Mouse (Mus musculus): ENCODE measurements around the gene Lzic. TPM values are rescaled to one million over a fixed set of nuclear protein-coding genes. Genes with fewer than 3 reads are reported as not detected.
"Not testable (repeated sequence)": the region's sequence is repeated elsewhere in the genome, so short reads cannot be mapped to it uniquely, and the experiment has no call there.

Lzic gene
- total and polyA plus RNA-seq, 2 experiments from 2014 or later: 33.5 to 34.8 TPM

DNA sequence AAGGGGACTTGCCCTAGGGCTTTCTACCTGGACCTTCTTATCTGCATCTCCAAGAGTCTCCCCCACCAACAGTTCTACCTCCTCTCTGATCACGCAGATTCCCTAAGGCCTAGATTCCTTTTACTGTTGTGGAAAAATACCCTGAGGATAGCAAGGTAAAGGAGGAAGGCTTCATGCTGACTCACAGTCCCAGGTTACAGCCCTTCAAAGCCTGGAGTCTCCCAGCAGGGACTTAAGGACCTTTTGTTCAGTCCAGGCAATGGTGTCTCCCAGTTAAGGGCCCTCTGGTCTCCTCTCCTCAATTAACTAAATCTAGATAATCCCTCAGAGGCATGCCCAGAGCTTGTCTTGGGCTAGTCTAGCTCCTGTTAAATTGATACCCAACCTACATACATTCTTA lies 38.7 kb upstream of the Lzic start:
- TF ChIP-seq CTCF (IDR thresholded peaks at IDR 0.05; ENCODE audit: low read depth): no peak
- no peak overlapping the region for H3K9ac ChIP-seq (replicated peaks; ENCODE audit: low read length)
- no peak overlapping the region for H3K4me2 ChIP-seq (ENCODE audit: low read depth, low read length)
- no peak for ATAC-seq
- 44% methylated on average over 1 of the region's 1 CpGs for WGBS
- no peaks in the 10 kb centered on the region for H3K27me3 ChIP-seq (ENCODE audit: insufficient read depth, low read length)
- H3K27ac ChIP-seq: peak overlapping the region; percentile 87
- H3K36me3 ChIP-seq (ENCODE audit: insufficient read depth, low read length): no peaks in the 10 kb centered on the region
- DNase-seq (ENCODE audit: low spot score): no peak
- H3K4me3 ChIP-seq (ENCODE audit: low read length): no peak overlapping the region
- no peaks in the 10 kb centered on the region for H3K9me3 ChIP-seq (ENCODE audit: low read length)
- H3K4me1 ChIP-seq (ENCODE audit: insufficient read depth, low read length): peaks cover 10% of the 10 kb centered on the region; the same call in 1 of the 2 replicates

DNA sequence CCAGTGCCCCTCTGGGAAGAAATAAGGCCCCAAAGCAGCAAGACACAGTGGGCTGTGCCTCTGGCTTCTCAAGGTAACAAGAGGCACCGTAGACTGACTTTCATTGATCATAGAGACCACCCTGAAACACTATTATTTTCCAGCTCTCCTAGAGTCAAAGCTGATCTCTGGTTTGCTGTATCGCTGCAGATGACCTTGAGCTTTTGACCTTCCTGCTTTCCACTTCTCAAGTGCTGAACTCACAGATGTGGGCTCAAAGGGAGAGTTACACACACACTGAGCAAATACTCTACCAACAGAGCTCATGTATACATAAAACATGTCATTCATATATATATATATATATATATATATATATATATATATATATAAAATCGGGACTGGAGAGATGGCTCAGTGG lies 34.4 kb upstream of the Lzic start:
- no peak overlapping the region for H3K4me2 ChIP-seq (ENCODE audit: low read depth, low read length)
- H3K27me3 ChIP-seq (ENCODE audit: insufficient read depth, low read length): no peaks in the 10 kb centered on the region
- WGBS: 86% methylated on average over 3 of the region's 3 CpGs
- DNase-seq (ENCODE audit: low spot score): no peak
- TF ChIP-seq CTCF (IDR thresholded peaks at IDR 0.05; ENCODE audit: low read depth): no peak
- no peaks in the 10 kb centered on the region for H3K9me3 ChIP-seq (ENCODE audit: low read length)
- no peaks in the 10 kb centered on the region for H3K36me3 ChIP-seq (ENCODE audit: insufficient read depth, low read length)
- no peak overlapping the region for H3K9ac ChIP-seq (replicated peaks; ENCODE audit: low read length)
- H3K27ac ChIP-seq: no peak overlapping the region
- ATAC-seq: no peak
- H3K4me3 ChIP-seq (ENCODE audit: low read length): no peak overlapping the region
- peaks cover 8% of the 10 kb centered on the region; the same call in 1 of the 2 replicates for H3K4me1 ChIP-seq (ENCODE audit: insufficient read depth, low read length)

DNA sequence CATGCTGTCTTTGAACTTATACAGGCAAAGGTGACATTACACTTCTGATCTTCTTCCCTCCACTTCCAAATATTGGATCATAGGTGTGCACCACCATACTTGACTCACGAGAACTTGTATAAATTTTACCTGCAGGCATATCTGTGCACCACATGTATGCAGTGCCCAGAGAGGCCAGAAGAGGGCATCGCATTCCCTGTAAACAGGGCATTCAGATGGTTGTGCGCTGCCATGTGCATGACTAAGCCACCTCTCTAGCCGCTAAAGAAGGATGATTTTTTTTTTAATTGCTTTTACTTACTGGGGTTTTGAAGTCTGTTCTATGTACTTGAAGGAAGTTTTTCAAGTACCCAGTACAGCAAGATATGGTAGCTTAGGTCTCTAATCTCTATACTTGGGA lies 31.4 kb upstream of the Lzic start:
- 85% methylated on average over 4 of the region's 4 CpGs for WGBS
- peak; percentile 56 for TF ChIP-seq CTCF (IDR thresholded peaks at IDR 0.05; ENCODE audit: low read depth)
- Histone ChIP-seq H3K4me1 (ENCODE audit: insufficient read depth, low read length) (no peaks in the 10 kb centered on the region), H3K27ac (no peak overlapping the region), H3K4me3 (ENCODE audit: low read length) (no peak overlapping the region), H3K4me2 (ENCODE audit: low read depth, low read length) (no peak overlapping the region), H3K27me3 (ENCODE audit: insufficient read depth, low read length) (no peaks in the 10 kb centered on the region), H3K36me3 (ENCODE audit: insufficient read depth, low read length) (no peaks in the 10 kb centered on the region), H3K9ac (replicated peaks; ENCODE audit: low read length) (no peak overlapping the region), H3K9me3 (ENCODE audit: low read length) (no peaks in the 10 kb centered on the region)
- no peak for ATAC-seq
- peak; percentile 32 for DNase-seq (ENCODE audit: low spot score)

DNA sequence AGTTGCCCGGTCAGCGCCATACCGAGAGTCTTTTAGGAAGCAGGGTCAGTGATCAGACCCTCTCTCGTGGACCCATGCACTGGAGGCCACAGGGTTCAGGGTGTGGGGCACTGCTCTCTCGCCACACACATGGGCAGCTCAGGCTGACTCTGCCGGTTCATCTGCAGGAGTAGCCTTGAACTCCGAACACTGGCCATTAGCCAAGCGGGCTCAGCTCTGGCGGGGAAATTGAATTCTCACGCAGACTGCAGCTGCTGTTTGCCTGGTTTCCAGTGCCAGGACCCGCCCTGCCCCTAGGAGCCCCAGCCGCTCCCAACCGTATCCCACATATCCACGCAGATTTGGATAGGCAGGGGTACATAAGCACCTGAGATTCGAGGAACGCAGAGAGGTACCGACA lies 30.8 kb upstream of the Lzic start:
- no peaks in the 10 kb centered on the region for H3K4me1 ChIP-seq (ENCODE audit: insufficient read depth, low read length)
- WGBS: 74% methylated on average over 17 of the region's 17 CpGs
- no peaks in the 10 kb centered on the region for H3K9me3 ChIP-seq (ENCODE audit: low read length)
- DNase-seq (ENCODE audit: low spot score): no peak
- no peaks in the 10 kb centered on the region for H3K36me3 ChIP-seq (ENCODE audit: insufficient read depth, low read length)
- no peaks in the 10 kb centered on the region for H3K27me3 ChIP-seq (ENCODE audit: insufficient read depth, low read length)
- no peak for TF ChIP-seq CTCF (IDR thresholded peaks at IDR 0.05; ENCODE audit: low read depth)
- H3K27ac ChIP-seq: no peak overlapping the region
- H3K4me2 ChIP-seq (ENCODE audit: low read depth, low read length): no peak overlapping the region
- no peak overlapping the region for H3K4me3 ChIP-seq (ENCODE audit: low read length)
- ATAC-seq: no peak
- no peak overlapping the region for H3K9ac ChIP-seq (replicated peaks; ENCODE audit: low read length)

DNA sequence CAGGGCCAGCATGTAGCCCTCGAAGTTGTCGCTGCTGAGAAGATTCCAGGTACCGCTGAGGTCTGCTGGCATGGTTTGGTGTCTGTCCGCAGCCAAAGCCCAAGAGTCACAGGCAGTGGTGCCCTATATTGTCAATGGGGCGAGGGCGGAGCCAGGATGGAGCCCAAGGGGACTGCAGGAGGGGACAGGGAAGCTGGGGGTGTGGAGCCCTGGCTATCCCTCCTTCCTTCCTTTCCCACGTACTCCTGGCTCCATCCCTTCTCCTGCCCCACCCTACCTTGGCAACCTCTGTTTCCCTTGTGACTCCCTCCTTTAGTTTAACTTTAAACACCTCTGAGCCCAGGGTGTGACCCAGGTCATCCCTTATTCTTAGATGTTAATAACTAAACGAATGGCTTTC lies 30.1 kb upstream of the Lzic start, which contains the start of gene Rbp7:
Gene Rbp7, minus strand, starts transcription at position 100 of the 400 bp plus-strand sequence.
- no peak within 1 kb of the TSS for H3K27ac ChIP-seq
- no peak within 1 kb of the TSS for H3K9ac ChIP-seq (replicated peaks; ENCODE audit: low read length)
- DNase-seq (ENCODE audit: low spot score): no peak
- H3K27me3 ChIP-seq (ENCODE audit: insufficient read depth, low read length): no peaks in the 10 kb centered on the region
- H3K36me3 ChIP-seq (ENCODE audit: insufficient read depth, low read length): no peaks in the 10 kb centered on the region
- WGBS: 54% methylated on average over 8 of the region's 8 CpGs
- H3K4me3 ChIP-seq (ENCODE audit: low read length): no peak within 1 kb of the TSS
- no peak for ATAC-seq
- H3K4me2 ChIP-seq (ENCODE audit: low read depth, low read length): no peak within 1 kb of the TSS
- TF ChIP-seq CTCF (IDR thresholded peaks at IDR 0.05; ENCODE audit: low read depth): no peak
- H3K9me3 ChIP-seq (ENCODE audit: low read length): no peaks in the 10 kb centered on the region
- no peaks in the 10 kb centered on the region for H3K4me1 ChIP-seq (ENCODE audit: insufficient read depth, low read length)

DNA sequence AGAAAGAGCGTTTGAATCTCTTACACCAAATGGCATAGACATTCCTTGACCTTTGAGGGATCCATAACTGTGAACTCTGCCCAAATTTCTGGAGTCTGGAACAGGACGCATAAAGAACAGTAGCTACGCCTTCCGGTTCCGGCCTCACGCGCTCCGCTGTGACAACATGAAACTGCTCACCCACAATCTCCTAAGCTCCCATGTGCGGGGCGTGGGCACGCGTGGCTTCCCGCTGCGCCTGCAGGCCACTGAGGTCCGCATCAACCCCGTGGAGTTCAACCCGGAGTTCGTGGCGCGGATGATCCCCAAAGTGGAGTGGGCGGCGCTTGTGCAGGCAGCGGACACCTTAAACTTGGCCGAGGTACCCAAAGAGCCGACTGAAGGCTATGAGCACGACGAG lies 27.9 kb upstream of the Lzic start:
- not testable (repeated sequence) for H3K9me3 ChIP-seq (ENCODE audit: low read length); H3K27me3 ChIP-seq (ENCODE audit: insufficient read depth, low read length); ATAC-seq; H3K36me3 ChIP-seq (ENCODE audit: insufficient read depth, low read length); H3K27ac ChIP-seq; H3K9ac ChIP-seq (replicated peaks; ENCODE audit: low read length); DNase-seq (ENCODE audit: low spot score); H3K4me2 ChIP-seq (ENCODE audit: low read depth, low read length); H3K4me1 ChIP-seq (ENCODE audit: insufficient read depth, low read length); H3K4me3 ChIP-seq (ENCODE audit: low read length)
- 89% methylated on average over 25 of the region's 27 CpGs for WGBS

DNA sequence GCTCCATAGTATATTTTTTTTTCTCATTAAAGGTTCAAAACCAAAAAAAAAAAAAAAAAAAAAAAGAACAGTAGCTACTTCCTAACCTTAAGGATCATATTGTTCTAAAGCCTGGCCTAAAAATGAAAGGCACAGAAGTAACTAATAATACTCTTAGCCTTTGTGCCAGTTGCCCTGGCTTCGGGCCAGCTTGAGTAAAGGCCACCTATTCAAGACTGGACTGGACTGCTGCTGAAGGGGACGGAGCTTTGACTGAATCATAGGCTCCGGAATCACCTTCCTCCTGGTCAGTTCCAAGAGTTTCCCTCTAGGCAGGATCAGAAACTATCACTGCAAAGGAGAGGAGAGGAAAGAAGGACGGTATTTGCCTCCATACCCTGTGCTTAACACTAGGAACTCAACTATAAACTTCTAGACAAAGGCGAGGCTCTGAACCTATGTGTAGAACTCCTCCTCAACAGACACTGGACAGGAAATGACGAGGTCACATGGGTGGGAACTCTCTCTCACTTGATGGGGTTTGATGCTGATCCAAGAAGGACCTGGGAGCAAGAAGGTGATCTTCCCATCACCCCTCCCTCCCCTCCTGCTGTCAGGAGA lies 27.1 kb upstream of the Lzic start:
- ATAC-seq (no peak), DNase-seq (ENCODE audit: low spot score) (no peak)
- Histone ChIP-seq H3K4me1 (ENCODE audit: insufficient read depth, low read length) (no peaks in the 10 kb centered on the region), H3K4me3 (ENCODE audit: low read length) (no peak overlapping the region), H3K9ac (replicated peaks; ENCODE audit: low read length) (no peak overlapping the region), H3K27me3 (ENCODE audit: insufficient read depth, low read length) (no peaks in the 10 kb centered on the region), H3K4me2 (ENCODE audit: low read depth, low read length) (no peak overlapping the region), H3K36me3 (ENCODE audit: insufficient read depth, low read length) (no peaks in the 10 kb centered on the region), H3K27ac (no peak overlapping the region), H3K9me3 (ENCODE audit: low read length) (no peaks in the 10 kb centered on the region)
- no peak for TF ChIP-seq CTCF (IDR thresholded peaks at IDR 0.05; ENCODE audit: low read depth)
- WGBS: 63% methylated on average over 6 of the region's 6 CpGs

Data from hindbrain, postnatal 0 days (tissue).